Mouse (Mus musculus) forebrain, postnatal 0 days (tissue): ENCODE data around the gene Jam2. TPM values are rescaled to one million over a fixed set of nuclear protein-coding genes. Genes with fewer than 3 reads are reported as not detected.

Experiments used
- ATAC-seq: fragments of 200-750 bp; cut with Nextera tagmentation; 2 replicates; pipeline ENCODE4 v1.8.0; 2017; ENCODE audit warnings: mild to moderate bottlenecking, moderate library complexity
- DNase-seq: peaks from one replicate; pipeline ENCODE4 v3.0.0-alpha.2; 2015
- H3K27ac ChIP-seq: fragments of 300-500 bp; sonication (generic); 2 replicates; pipeline ENCODE4 v1.5.1; 2014; ENCODE audit warnings: low read depth, mild to moderate bottlenecking, antibody characterized with exemption, low read length, moderate library complexity, mixed read lengths
- H3K27me3 ChIP-seq: fragments of 300-500 bp; sonication (generic); 2 replicates; pipeline ENCODE4 v1.6.1; 2014; ENCODE audit warnings: mild to moderate bottlenecking, low read length, mixed read lengths; ENCODE audit not compliant: insufficient read depth
- H3K36me3 ChIP-seq: fragments of 300-500 bp; sonication (generic); 2 replicates; pipeline ENCODE4 v1.6.1; 2014; ENCODE audit warnings: mild to moderate bottlenecking, moderate library complexity; ENCODE audit not compliant: insufficient read depth
- H3K4me1 ChIP-seq: fragments of 300-500 bp; sonication (generic); 2 replicates; pipeline ENCODE4 v1.6.1; 2014; ENCODE audit warnings: antibody characterized with exemption; ENCODE audit not compliant: insufficient read depth
- H3K4me2 ChIP-seq: fragments of 300-500 bp; sonication (generic); 2 replicates; pipeline ENCODE4 v1.6.1; 2014; ENCODE audit warnings: low read depth, mild to moderate bottlenecking, moderate library complexity
- H3K4me3 ChIP-seq: fragments of 300-500 bp; sonication (generic); 2 replicates; pipeline ENCODE4 v1.5.1; 2014; ENCODE audit warnings: low read depth, low read length, mixed read lengths
- H3K9ac ChIP-seq: fragments of 300-500 bp; sonication (generic); 2 replicates; pipeline ENCODE4 v1.6.1; 2014; ENCODE audit warnings: mild to moderate bottlenecking
- H3K9me3 ChIP-seq: fragments of 300-500 bp; sonication (generic); 2 replicates; pipeline ENCODE4 v1.6.1; 2016; ENCODE audit warnings: low read length
- CTCF ChIP-seq: sonication (generic); IDR thresholded peaks from 2 replicates; pipeline ENCODE4 v1.5.1; 2016; ENCODE audit warnings: antibody characterized with exemption, control low read depth, low read depth
- WGBS: fragments of 180-500 bp; shearing (Covaris S2); extraction: QIAGEN DNeasy Blood & Tissue Kit; methylation state at CpG from one replicate; pipeline ENCODE4 v1.1.7; 2014; 5-methylcytosine and 5-hydroxymethylcytosine counted together
- polyA plus RNA-seq: library from polyadenylated mRNA; unstranded; fragments of >200 nt; fragmentation: Nextera tagmentation; extraction: Ambion mirVana; gene quantifications from 2 replicates; pipeline ENCODE4 v1.2.1, GENCODE M21; 2015
- total RNA-seq: library from RNA; depleted of rRNA; stranded (reverse); fragments of >200 nt; gene quantifications from 2 replicates; pipeline ENCODE4 v1.2.3, GENCODE M21; 2014; rRNA removed

The Jam2 gene
- total and polyA plus RNA-seq, 2 experiments from 2014 or later, result 22.4 to 23.2 TPM

DNA sequence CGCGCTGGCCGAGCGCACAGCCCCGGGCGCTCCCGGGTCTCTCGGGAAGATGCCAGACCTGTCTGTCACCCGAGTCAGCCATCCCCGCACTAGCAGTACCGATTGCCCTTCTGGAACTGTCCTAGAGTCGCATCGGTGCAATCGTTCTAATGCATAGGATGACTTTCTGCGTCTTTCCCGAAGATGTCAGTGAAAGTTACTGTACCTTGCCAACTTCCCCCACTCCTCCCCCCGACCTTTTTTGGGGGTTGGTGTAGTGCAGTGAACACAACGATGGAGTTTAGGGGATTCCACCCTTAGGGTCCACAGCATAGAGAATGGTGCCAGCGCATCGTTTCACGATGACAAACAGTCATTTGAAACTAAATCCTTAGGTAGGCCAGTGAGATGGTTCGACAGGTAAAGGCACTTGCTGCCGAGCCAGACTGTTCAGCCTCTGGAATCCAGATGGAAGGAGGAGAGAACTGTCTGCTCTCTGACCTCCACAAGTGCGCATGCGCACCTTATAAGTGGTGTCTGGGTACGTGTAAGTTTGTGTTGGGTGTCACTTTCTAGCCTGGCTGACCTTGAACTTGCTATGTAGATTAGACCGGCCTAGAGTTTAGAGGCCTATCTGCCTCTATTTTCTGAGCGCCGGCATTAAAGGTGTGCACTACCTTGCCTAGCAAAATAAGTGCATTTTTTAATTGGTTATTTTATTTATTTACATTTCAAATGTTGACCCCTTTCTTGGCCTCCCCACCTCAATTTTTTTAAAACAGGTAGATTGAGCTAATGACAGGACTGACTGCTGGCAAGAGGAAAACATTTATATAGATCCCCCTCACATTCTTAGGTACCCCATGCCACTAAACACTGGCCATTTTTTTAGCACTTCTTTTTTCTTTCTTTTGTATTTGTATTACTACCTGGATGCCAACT, 62.2 kb downstream of the Jam2 start:
- DNase-seq, result peak; percentile 57
- TF ChIP-seq CTCF, result no peak
- Histone ChIP-seq H3K27ac (peak overlapping the region; percentile 92), H3K4me3 (peak overlapping the region; percentile 89), H3K27me3 (no peaks in the 10 kb centered on the region), H3K9me3 (no peaks in the 10 kb centered on the region), H3K4me2 (peak overlapping the region; percentile 90), H3K9ac (peak overlapping the region; percentile 97), H3K4me1 (0 out of 2 replicates have a peak, but pooled peaks cover 21% of the 10 kb centered on the region), H3K36me3 (peaks cover 15% of the 10 kb centered on the region; the same call in 1 of the 2 replicates)
- peak; percentile 1; the same call in 1 of the 2 replicates for ATAC-seq
- WGBS, result 8% methylated on average over 29 of the region's 29 CpGs

DNA sequence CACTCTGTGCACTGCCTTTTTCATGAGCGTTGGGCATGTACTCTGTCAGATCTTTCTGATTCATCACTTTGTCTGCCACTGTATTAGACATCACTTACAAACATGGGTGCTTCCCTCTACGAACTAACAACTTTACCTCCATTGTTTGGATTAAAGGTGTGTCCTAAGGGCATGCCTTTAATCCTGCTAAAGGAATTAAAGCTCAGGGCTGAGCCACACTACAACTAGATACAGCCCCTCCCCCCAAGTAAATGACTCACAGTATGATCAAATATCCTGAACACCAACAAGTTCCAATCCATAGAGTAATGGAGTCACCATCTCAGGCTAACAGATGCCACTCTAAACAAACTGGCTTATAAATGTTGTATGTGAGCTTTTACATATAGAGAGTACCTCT, 64.7 kb downstream of the Jam2 start:
- Histone ChIP-seq H3K4me2 (no peak overlapping the region), H3K27me3 (no peaks in the 10 kb centered on the region), H3K4me1 (0 out of 2 replicates have a peak, but pooled peaks cover 12% of the 10 kb centered on the region), H3K4me3 (no peak overlapping the region), H3K36me3 (peaks cover 18% of the 10 kb centered on the region), H3K9me3 (no peaks in the 10 kb centered on the region), H3K9ac (no peak overlapping the region), H3K27ac (no peak overlapping the region)
- WGBS, result 76% methylated on average over 2 of the region's 2 CpGs
- DNase-seq (no peak), ATAC-seq (no peak)
- TF ChIP-seq CTCF, result no peak

DNA sequence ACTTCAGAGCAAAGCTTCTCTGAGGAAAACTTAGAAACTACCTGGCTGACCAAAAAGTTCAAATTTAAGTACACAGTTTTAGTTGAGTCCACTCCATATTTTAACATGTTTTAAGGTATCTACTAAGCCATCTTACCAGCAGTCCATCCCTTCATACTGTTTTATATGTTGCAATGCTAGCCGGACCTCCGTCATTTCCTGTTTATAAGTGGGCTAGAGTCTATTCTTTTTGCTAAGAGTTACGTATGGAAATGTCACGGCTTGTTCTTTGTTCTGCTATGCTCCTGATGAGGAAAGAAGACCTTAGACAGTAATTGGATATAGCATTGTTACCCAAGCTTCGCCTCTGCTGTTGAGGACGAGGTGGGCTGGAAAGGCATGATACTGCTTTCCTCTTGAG, 79.6 kb downstream of the Jam2 start:
- ATAC-seq, result no peak
- Histone ChIP-seq H3K9me3 (no peaks in the 10 kb centered on the region), H3K4me1 (no peaks in the 10 kb centered on the region), H3K9ac (no peak overlapping the region), H3K27me3 (no peaks in the 10 kb centered on the region), H3K4me3 (no peak overlapping the region), H3K4me2 (no peak overlapping the region), H3K27ac (no peak overlapping the region), H3K36me3 (peaks cover 64% of the 10 kb centered on the region)
- DNase-seq, result no peak
- TF ChIP-seq CTCF, result no peak
- WGBS, result 95% methylated on average over 6 of the region's 6 CpGs

DNA sequence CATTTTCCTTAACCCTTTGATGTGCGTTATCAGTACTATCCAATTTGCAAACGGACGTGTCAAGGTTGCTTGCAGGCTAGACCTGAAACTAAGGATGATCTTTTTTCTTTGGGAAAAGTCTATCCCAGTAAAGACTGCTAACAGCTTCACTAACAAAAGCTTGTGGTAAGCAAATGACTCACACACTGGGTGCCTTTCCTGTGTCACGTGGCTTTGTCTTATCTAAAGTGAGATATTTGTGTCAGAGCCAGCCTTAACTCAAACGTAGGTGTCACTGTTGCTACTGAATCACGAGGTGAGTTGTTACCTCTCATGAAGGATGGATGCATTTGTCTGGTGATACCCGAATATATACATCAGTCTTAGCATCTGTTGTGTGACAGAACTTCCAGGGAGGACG, 90.7 kb downstream of the Jam2 start:
- no peak overlapping the region for H3K4me2 ChIP-seq
- WGBS, result 90% methylated on average over 8 of the region's 8 CpGs
- H3K4me1 ChIP-seq, result no peaks in the 10 kb centered on the region
- H3K4me3 ChIP-seq, result no peak overlapping the region
- H3K9ac ChIP-seq, result no peak overlapping the region
- H3K27ac ChIP-seq, result no peak overlapping the region
- DNase-seq, result no peak
- no peaks in the 10 kb centered on the region for H3K9me3 ChIP-seq
- H3K36me3 ChIP-seq, result peaks cover 15% of the 10 kb centered on the region
- H3K27me3 ChIP-seq, result no peaks in the 10 kb centered on the region
- no peak for ATAC-seq
- TF ChIP-seq CTCF, result no peak

DNA sequence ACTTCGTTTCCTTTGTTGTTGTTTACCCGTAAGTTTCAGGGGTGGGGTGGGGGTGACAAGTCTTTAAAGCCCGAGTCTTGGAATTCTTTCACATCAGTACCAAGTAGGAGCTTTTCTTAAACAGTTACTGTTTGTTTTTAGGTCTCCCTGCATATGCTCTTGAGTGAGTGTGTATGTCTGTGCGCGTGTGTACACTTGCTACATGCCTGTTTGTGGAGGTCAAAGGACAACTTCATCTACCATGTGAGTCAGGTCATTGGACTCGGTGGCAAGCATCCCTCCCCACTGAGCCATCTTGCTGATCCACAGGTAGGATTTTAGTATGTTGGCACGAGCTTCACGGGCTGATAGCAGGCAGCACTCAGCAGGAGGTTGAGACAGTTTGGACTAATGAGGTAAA, 99.9 kb downstream of the Jam2 start:
- peaks cover 7% of the 10 kb centered on the region for H3K4me1 ChIP-seq
- no peaks in the 10 kb centered on the region for H3K27me3 ChIP-seq
- WGBS, result 80% methylated on average over 8 of the region's 8 CpGs
- no peaks in the 10 kb centered on the region for H3K36me3 ChIP-seq
- DNase-seq, result no peak
- no peak overlapping the region for H3K4me3 ChIP-seq
- ATAC-seq, result no peak
- no peak for TF ChIP-seq CTCF
- H3K27ac ChIP-seq, result no peak overlapping the region
- no peaks in the 10 kb centered on the region for H3K9me3 ChIP-seq
- no peak overlapping the region for H3K9ac ChIP-seq
- H3K4me2 ChIP-seq, result no peak overlapping the region

DNA sequence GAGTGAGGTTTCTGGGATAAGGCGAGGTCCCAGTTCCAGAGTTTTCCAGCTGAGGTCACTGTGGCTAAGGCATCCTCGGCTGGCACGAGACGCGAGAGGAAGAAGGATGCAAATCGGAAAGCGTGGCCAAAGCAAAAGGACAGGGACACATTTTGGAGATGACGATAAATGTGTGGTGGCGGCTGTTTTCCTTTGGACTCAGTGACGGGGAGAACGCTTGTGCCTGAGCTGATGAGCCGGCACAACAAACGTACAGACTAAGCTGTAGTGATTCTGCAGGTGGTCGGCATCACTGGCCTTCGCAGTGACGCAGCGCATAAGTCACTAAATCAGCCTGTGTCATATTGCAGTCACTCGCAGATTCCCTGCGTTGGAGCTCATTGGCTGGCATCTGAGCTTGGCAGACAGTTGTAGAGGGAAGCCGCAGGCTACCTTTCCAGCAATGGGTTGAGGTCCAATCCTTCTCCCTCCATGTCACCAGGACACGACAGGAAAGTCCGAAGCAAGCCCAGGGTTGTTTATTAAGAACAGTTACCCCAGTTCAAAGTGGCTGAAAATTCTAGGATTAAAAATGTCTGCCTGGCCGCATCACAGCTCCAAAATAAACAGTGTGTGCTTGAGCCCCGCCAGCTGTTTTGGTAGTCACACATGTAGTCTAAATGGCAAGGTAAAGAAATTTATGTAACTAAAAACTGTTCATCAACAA, 101.2 kb downstream of the Jam2 start:
- no peaks in the 10 kb centered on the region for H3K9me3 ChIP-seq
- H3K4me1 ChIP-seq, result peaks cover 7% of the 10 kb centered on the region
- H3K36me3 ChIP-seq, result no peaks in the 10 kb centered on the region
- H3K4me3 ChIP-seq, result no peak overlapping the region
- DNase-seq, result peak; percentile 39
- TF ChIP-seq CTCF, result peak; percentile 18; the same call in 1 of the 2 replicates
- 0 out of 2 replicates have a peak, but pooled peaks have one; percentile 18 for ATAC-seq
- no peak overlapping the region for H3K9ac ChIP-seq
- H3K27me3 ChIP-seq, result no peaks in the 10 kb centered on the region
- 71% methylated on average over 24 of the region's 24 CpGs for WGBS
- no peak overlapping the region for H3K27ac ChIP-seq
- H3K4me2 ChIP-seq, result peak overlapping the region; percentile 21

Other genes with a start within 250 kb of the Jam2 start
- gene Mrpl39, start 38.4 kb upstream of the Jam2 start, total RNA-seq, result 37.8 and 74.6 TPM in 2 replicates
- gene Mrpl39, start 38.4 kb upstream of the Jam2 start, polyA plus RNA-seq, result 34.5 and 35.4 TPM in 2 replicates
- gene Gabpa, start 60.8 kb downstream of the Jam2 start, total RNA-seq, result 20.7 and 26.8 TPM in 2 replicates
- 7.9 and 10.5 TPM in 2 replicates for gene Gabpa, start 60.8 kb downstream of the Jam2 start, polyA plus RNA-seq
- gene Atp5j, start 61.5 kb downstream of the Jam2 start, total RNA-seq, result 160 and 174 TPM in 2 replicates
- 830 and 1,009 TPM in 2 replicates for gene Atp5j, start 61.5 kb downstream of the Jam2 start, polyA plus RNA-seq